Mouse (Mus musculus) left cerebral cortex, postnatal 36 days (tissue): ENCODE measurements at regions not wholly inside any gene's neighbourhood (a gene's known extent, or its start where the extent isn't known, plus 50 kb on each side); places are given as distances from the start of the nearest gene placed in this dataset.
"Not testable (repeated sequence)": the region's sequence is repeated elsewhere in the genome, so short reads cannot be mapped to it uniquely, and the experiment has no call there.

ENCODE experiments used
- DNase-seq, 2 experiments: peaks; one replicate each; pipeline ENCODE4 v3.0.0; 2021 to 2022; ENCODE audit warnings: low spot score in 2 of 2, mixed read lengths in 1 of 2
- intact Hi-C: fragments of 180-260 bp; cut with DNase I; formaldehyde crosslinking; loops from one replicate; pipeline ENCODE4 v1.15.1; 2025

DNA sequence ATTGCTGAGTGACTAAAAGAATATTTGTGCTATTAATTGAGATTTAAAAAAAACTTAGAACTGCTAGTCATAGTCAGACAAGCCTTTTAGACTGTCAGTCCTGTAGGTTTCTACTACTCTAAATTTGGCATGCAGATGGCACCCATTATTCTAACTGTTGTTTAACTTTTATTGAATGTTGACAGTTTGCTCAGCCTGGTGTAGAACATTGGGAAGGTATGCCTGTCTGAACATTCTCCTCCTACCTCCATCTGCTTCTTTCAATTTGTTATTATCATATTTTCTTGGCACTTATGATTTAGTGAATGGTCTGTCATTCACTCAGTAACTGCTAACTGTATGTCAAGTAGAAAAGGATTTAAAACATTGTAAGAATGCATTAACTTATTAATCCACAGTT lies 130.9 kb downstream of the Gmnc start:
- no peak for DNase-seq
- intact Hi-C loops = no loop called here

DNA sequence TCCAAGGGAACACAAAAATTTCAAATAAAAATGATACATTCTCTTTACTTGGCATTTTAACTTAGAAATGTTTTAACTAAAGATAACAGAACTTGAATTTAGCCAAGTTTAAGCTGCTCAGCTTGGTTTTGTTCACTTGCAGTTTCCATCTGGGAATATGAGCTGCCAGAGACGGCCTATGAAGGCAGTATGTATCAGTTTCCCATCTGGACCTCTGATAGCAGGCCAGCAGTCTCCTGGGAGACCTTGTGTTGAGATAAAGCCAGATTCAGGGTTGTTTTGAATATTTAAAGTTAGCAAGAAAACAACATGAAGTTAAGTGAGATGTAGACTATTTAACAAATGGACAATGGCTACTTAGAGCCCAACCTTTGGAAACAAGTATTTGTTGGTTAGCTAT lies 142.3 kb downstream of the Gmnc start:
- DNase-seq = no peak
- intact Hi-C loops = no loop called here

DNA sequence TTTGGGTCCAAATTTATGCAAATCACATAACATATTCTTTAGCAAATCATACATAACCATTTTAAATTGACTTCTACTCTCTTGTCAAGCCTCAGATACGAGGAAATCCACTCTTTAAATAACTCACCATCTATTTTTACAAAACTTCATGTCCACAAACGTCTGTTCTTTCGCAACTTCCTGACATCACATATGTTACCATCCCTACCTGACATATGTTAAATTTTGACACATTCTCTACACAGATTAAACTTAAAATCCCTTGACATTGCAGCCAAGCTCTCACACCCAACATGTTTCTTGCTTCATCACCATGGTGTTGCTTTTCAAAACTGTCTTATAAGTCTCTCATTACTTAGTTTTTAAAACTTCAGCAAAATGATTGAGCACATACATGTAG lies 164.4 kb downstream of the Gmnc start:
- intact Hi-C loops = no loop called here
- DNase-seq = no peak

DNA sequence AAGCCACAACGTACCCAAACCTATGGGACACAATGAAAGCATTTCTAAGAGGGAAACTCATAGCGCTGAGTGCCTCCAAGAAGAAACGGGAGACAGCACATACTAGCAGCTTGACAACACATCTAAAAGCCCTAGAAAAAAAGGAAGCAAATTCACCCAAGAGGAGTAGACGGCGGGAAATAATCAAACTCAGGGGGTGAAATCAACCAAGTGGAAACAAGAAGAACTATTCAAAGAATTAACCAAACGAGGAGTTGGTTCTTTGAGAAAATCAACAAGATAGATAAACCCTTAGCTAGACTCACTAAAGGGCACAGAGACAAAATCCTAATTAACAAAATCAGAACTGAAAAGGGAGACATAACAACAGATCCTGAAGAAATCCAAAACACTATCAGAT lies 180.3 kb downstream of the Gmnc start:
- intact Hi-C loops, DNase-seq: not testable (repeated sequence)

DNA sequence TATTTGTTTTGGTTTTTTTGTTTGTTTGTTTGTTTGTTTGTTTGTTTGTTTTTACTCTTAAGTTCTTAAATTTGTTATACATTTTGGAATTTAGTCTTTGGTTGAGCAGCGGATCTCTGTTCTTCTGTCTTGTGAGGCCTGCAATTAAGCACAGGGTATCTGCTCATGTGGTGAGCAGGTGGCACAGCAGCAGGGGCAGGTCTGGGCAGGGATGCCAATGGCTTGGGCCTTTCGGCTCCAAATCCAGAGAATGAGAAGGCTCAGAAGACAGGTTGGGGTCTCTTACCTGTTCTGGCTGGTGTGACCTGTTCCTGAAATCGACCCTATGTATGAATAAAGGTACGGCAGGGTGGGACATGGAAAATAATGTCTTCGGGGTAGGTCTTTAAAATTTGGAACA lies 186.0 kb downstream of the Gmnc start:
- intact Hi-C loops = no loop called here
- DNase-seq = no peak

DNA sequence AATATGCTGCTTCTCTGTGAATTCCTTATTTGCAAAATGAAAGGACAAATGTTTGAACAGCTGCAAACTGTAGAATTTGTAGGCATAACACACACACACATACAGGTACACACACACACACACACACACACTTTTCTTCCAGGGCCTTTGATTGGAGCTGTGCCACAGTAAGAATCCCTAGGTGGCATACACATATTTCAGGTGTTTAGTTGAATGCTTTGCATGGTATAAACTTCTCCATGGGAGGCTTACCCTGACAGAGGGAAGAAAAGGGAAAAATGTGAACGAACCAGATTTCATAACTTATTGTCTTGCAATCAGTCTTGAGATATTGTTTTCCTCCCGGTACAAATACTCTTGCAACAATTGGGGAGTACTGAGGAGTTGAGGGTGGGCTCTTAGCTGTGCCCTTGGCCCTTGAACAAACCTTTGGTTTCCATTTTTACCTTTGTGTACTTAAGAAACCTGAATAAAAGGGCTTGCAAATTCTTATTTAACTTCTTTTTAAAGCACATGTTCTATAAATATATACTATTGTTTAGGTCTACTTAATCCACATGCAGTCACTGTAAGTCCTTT lies 204.3 kb downstream of the Gmnc start:
- intact Hi-C loops = no loop called here
- no peak for DNase-seq

DNA sequence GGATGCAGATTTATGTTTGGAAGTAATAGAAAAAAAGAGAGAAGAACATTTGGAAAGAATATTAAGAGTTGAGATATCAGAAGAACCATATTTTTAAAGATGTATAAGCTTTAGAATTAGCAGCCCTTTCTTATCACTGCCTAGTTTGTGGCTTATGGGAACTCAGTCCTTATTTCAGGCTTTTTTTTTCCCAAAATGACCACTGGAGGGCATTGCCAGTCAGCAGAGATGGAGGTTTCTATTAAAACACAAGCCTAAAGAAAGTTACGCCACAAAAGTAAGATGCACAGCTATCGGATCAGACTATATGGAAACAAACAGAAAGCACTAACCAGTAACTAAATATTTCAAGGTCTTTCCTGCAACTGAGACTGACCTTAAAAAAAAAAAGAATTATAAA lies 200.8 kb downstream of the Il1rap start:
- no peak for DNase-seq
- intact Hi-C loops = loop anchor here (1.0 to 2.0 kb wide), 3 partner anchors 200 to 548 kb away; no protein-coding TSS in a partner anchor
